Mouse (Mus musculus): ENCODE data around the gene Dnhd1.
"Not testable (repeated sequence)": the region's sequence is repeated elsewhere in the genome, so short reads cannot be mapped to it uniquely, and the experiment has no call there.

Dnhd1 gene

GRCm38 (mm10) chr7:105741978-105742377 lies 91.4 kb downstream of the Dnhd1 start:
- DNase-seq: no peak

GRCm38 (mm10) chr7:105742539-105743215 lies 92.0 kb downstream of the Dnhd1 start:
- DNase-seq: not testable (repeated sequence)

DNA sequence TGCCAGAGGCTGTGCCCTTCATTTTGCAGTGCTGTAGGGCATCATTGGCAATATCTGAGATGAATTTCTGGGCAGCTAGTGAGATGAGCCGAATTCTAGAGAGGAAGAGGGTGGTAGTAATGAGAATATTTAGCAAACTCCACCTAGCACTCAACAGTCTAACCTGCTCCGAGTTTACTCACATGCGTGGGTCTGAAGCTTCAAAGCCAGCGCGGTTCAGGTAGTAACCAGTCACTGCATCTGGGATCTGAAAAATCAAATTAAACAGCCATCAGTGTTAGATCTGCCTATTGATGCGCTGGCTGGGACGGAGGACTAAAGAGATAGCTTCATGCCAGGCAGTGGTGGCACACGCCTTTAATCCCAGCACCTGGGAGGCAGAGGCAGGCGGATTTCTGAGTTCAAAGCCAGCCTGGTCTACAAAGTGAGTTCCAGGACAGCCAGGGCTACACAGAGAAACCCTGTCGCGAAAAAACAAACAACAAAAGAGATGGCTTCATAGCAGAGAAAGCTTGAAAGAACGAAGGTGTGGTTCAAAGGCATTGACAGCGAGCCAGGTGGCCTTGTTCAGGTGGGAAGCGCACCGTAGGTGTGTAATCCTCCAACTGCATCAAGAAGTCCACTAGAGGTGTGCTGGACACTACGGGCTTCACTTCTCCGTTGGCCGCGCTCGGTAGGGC lies 92.8 kb downstream of the Dnhd1 start:
- not testable (repeated sequence) for DNase-seq

DNA sequence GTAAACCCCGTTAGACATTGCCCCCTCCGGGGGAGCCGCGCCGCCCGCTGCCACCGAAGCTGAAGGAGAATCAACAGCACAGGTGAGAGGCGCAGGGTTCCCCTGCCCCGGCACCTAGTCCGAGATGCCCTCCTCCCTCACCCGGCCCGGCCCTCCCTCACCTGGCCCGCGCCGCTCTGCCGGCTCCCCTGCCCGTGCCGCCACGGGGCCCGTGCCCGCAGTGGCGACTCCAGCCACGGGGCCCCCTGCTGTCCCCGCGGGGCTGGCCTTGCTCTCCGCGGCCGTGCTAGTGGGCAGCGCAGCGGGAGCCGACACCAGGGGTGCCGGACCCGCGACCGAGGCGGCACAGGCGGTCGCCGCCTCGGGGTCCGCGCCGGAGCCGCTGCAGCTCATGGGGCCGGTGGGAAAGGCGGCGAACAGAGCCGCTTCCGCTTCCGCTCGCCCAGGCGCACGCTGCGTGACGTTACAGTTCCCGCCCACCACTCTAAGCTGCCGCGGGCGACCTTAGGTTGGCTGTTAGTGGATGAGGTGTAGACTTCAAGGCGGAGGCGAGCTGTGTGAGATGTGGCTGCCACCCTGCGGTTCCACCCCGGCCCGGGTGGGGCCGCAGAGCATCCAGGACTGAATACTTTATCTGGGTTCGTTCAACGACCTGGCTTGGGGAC lies 93.4 kb downstream of the Dnhd1 start, which contains the start of gene Taf10:
TSS of gene Taf10 (minus strand) at position 436 of the 665 bp plus-strand sequence.
- peak; percentile 91 to 94 for DNase-seq

DNA sequence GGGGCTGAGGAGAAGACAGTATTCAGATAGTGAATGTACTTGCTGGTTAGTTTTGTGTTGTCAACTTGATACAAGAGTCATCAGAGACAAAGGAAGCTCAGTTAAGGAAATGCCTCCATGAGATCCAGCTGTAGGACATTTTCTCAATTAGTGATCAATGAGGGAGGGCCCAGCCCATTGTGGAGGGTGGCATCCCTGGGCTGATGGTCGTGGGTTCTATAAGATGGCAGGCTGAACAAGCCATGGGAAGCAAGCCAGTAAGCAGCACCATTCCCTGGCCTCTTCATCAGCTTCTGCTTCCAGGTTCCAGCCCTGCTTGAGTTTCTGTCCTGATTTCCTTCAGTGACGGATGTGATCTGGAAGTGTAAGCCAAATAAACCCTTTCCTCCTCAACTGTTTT lies 97.1 kb downstream of the Dnhd1 start:
- DNase-seq: no peak

DNA sequence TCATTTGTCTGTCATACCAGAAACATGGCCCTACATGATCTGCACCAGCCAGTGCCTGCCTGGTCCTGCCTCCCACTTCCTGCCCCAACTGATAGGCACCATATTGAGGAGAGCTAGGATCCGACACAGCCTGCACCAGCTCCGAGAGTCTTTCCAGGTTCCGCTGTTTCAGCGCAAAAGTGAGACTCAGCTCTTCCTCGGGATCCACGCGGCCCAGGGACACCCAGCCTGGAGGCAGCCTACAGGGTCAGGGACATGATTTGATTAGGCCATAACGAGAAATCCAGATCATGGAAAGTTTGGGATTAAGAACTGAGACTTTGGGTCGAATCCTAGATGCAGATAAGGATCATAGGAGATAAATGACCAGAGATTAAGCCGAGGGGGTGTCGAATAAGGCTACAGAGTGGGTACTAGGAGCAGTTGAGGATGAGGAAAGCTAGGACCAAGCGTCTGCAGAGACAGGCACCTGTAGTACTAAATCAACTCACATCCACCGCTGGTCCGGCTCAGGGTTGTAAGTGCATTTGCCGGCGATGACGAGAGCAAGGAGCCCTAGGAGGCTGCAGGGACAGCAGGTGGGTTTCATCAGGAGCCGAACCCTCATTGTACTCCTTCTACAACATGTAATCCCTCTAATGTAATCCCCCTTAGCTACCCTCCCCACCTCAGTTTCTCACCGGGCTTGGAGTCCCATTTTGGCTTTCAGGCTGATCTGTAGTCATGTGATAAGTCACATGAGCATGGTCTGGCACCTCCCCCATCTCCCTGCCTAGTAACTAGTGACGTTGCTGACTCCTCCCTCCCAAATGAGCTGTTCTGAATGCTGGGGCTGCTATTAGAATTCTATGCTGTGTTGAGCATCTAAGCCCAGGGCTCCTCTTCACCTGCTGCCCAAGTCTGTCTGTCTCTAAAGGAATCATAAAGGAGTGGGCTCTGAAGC lies 101.1 kb downstream of the Dnhd1 start, which contains the start of gene Tpp1:
TSS of gene Tpp1 (minus strand) at position 745 of the 943 bp plus-strand sequence.
- peak; percentile 87 to 93 for DNase-seq

- DNase-seq: no peak
Measured at GRCm38 (mm10) chr7:105752716-105753115, 102.1 kb downstream of the Dnhd1 start.

- DNase-seq: no peak
Measured at GRCm38 (mm10) chr7:105753281-105753680, 102.7 kb downstream of the Dnhd1 start.

GRCm38 (mm10) chr7:105761813-105762484 lies 111.3 kb downstream of the Dnhd1 start:
- peak in 1 of 2 experiments; percentile 38 for DNase-seq

GRCm38 (mm10) chr7:105762517-105763270 lies 112.1 kb downstream of the Dnhd1 start:
- DNase-seq: no peak

- no peak for DNase-seq
Measured at GRCm38 (mm10) chr7:105764331-105764730, 113.7 kb downstream of the Dnhd1 start.

GRCm38 (mm10) chr7:105767729-105768165 lies 117.1 kb downstream of the Dnhd1 start:
- peak in 1 of 2 experiments; percentile 58 for DNase-seq

DNA sequence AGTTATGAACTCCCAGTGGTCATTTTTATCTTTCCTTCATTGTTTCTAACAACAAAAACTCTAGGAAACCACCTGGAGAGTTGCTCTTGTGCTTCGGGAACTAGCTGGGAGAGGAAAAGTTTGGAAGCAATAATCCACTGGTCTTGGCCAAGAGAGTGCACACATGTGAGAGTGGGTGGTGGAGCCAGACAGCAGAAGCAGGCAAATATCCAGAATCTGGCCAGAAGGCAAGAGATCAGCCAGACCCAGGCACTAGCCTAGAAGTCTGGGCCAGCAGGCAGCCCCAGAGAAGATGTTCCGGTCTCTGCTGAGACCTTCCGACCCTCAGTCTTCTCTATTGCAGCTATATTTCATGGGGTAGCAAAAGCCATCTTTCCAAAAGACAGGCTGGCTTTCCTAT lies 119.3 kb downstream of the Dnhd1 start:
- no peak for DNase-seq

Data from kidney, postnatal 4 days (tissue).